Mouse (Mus musculus) frontal cortex, postnatal 36 days (tissue): ENCODE data around the gene Zbtb16.
A peak's percentile ranks its signal among the peaks of the same experiment; 100 is the strongest.

Experiments used
- DNase-seq, 2 experiments: peaks; one replicate each; pipeline ENCODE4 v3.0.0; 2022; ENCODE audit warnings: low spot score in 2 of 2

The Zbtb16 gene

GRCm38 (mm10) chr9:48768965-48769364 is 67.1 kb downstream of the Zbtb16 start:
- DNase-seq = no peak

- DNase-seq = peak; percentile 47 to 75
Measured at GRCm38 (mm10) chr9:48767666-48768432, 68.2 kb downstream of the Zbtb16 start.

GRCm38 (mm10) chr9:48765927-48766326 is 70.1 kb downstream of the Zbtb16 start:
- no peak for DNase-seq

- no peak for DNase-seq
Measured at GRCm38 (mm10) chr9:48764311-48764710, 71.7 kb downstream of the Zbtb16 start.

- DNase-seq = no peak
Measured at GRCm38 (mm10) chr9:48761732-48762637, 74.0 kb downstream of the Zbtb16 start.

GRCm38 (mm10) chr9:48761175-48761556 is 74.9 kb downstream of the Zbtb16 start:
- DNase-seq = no peak

- DNase-seq = peak; percentile 77 to 79
Measured at GRCm38 (mm10) chr9:48760449-48761174, 75.4 kb downstream of the Zbtb16 start.

GRCm38 (mm10) chr9:48759098-48759497 is 76.9 kb downstream of the Zbtb16 start:
- no peak for DNase-seq

- DNase-seq = no peak
Measured at GRCm38 (mm10) chr9:48757650-48758580, 78.1 kb downstream of the Zbtb16 start.

- no peak for DNase-seq
Measured at GRCm38 (mm10) chr9:48756261-48756812, 79.7 kb downstream of the Zbtb16 start.

GRCm38 (mm10) chr9:48755438-48756070 is 80.5 kb downstream of the Zbtb16 start:
- no peak for DNase-seq

- DNase-seq = no peak
Measured at GRCm38 (mm10) chr9:48754418-48754817, 81.6 kb downstream of the Zbtb16 start.

GRCm38 (mm10) chr9:48753881-48754280 is 82.1 kb downstream of the Zbtb16 start:
- DNase-seq = no peak

- no peak for DNase-seq
Measured at GRCm38 (mm10) chr9:48751900-48752299, 84.1 kb downstream of the Zbtb16 start.

- DNase-seq = no peak
Measured at GRCm38 (mm10) chr9:48749666-48750065, 86.4 kb downstream of the Zbtb16 start.

- DNase-seq = no peak
Measured at GRCm38 (mm10) chr9:48749168-48749567, 86.9 kb downstream of the Zbtb16 start.

- DNase-seq = no peak
Measured at GRCm38 (mm10) chr9:48748761-48749160, 87.3 kb downstream of the Zbtb16 start.

GRCm38 (mm10) chr9:48748216-48748615 is 87.8 kb downstream of the Zbtb16 start:
- no peak for DNase-seq

- no peak for DNase-seq
Measured at GRCm38 (mm10) chr9:48746506-48746905, 89.5 kb downstream of the Zbtb16 start.
